Mouse (Mus musculus): ENCODE results near the gene Il4i1.

Il4i1 gene

DNA sequence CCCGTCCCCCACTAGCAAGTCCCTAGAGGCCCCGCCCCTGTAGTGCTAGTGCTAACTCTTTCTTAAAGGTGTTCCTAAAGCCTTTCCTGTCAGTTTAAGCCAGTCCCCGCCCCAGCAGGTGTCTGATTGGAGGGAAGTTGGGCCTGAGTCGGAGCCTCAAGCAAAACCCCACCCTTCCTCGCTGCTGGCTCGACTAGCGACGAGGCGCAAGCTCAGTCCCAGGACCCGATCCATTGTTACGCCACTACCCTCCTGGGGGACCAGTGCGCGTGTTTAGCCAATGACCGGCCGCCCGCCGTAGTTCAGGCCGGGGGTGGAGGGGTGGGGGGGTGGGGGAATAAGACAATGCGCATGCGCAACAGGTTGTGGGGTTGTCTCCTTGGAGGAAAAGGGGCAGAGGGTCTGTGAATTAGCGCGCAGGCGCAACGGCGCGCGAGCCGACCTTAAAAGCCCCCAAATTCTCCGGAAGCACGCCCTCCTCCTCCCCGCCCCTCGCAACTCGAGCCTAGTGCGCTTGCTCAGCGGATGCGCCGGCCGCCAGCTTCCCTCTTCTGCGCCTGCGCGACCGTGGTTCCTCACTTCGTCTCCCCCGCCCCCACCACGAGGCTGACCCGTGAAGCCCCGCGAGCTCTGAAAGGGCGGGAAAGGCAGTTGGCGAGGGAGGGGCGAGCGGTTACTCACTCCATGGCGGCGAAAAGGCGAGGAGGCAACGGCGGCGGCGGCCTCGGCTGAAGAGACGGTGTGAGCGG lies at the start of gene Il4i1, which contains the start of gene Nup62:
Gene Il4i1, plus strand, starts transcription at position 667 of the 749 bp plus-strand sequence.
Gene Nup62, plus strand, starts transcription at position 368 of the 749 bp plus-strand sequence.
- DNase-seq (ENCODE audit: low read depth, low spot score) = peak; percentile 100

DNA sequence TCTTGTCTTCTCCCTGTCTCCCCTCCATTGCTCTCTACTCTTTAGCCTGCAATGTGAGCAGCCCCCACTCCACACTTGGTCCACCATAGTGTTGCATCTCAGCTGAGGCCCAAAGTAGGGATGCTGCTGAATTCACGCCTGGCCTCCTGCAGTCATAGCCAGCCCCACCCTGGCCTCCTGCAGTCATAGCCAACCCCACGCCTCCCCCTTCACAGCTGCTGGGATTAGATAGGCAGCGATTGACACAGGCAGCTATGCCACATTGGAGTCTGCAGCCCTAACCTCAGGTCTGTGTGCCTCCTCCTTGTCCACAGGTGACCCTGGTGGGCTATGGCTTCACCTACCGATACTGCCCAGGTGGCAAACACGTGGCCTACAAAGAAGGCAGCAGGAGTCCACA lies 48.1 kb upstream of the Il4i1 start:
- DNase-seq (ENCODE audit: low read depth, low spot score) = peak; percentile 10

DNA sequence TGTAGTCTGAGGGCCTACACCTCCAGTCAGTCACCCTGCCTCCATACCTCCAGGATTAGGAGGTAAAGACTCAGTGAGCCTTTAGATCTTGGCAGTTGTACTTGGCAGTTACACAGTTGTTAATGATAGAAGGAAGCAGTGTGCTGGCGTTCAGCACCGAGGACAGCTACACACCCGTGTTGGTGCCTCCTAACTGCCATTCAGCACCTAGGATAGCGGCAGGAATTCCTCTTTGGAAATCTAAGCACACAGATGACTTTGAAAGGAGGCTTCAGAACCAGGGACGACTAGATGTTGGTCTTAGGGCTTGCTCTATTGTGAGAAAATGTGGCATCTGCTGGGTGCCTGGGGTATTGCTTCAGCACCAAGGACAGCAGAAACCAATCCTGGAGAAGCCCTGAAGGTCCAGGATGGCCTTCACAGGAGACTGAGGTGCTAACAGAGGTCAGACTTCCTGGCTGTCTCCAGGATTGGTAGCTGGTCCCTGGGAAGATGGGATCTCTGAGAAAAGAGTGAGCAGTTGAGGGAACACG lies 46.1 kb upstream of the Il4i1 start:
- DNase-seq (ENCODE audit: low read depth, low spot score) = peak; percentile 89

- no peak for DNase-seq (ENCODE audit: low read depth, low spot score)
Measured at GRCm38 (mm10) chr7:44772591-44773204, 43.5 kb upstream of the Il4i1 start.

- DNase-seq (ENCODE audit: low read depth, low spot score) = no peak
Measured at GRCm38 (mm10) chr7:44776849-44777498, 39.2 kb upstream of the Il4i1 start.

DNA sequence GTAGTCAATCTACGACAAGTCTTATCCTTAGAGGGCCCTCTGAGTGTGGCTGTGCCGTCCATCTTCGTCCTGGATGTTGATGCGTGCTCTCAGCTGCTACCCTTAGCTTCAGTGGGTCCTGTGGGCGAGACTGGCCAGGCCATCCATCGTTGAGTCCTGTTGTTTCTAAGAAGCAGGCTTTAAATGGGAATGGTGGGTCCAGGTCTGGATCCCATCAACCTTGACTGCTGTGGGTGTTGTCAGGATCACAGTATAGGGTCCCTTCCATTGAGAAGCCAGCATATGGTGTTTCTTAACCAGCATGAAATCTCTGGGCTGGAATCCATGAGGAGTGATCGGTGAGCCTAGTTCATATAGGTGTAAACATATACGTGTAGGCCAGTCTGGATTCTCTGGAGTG lies 36.1 kb upstream of the Il4i1 start:
- DNase-seq (ENCODE audit: low read depth, low spot score) = no peak

DNA sequence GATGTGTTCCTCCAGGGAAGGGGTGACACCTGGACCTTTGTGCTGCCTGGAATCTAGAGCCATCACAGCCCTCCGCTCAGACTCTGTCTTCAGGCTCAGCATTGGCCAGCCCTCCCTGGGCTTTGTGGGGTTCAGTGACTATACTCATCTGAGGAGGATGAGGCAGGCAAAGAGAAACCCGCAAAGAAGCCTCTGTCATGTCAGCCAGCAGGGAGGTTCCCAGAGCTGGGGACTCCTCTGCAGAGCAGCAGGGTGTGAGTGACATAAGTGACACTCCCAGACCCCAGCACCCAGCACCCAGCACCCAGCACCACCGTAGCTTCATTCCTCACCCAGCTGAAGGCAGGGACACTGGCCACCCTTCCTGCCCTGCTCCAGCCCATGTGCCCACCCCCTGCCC lies 26.7 kb upstream of the Il4i1 start:
- no peak for DNase-seq (ENCODE audit: low read depth, low spot score)

DNA sequence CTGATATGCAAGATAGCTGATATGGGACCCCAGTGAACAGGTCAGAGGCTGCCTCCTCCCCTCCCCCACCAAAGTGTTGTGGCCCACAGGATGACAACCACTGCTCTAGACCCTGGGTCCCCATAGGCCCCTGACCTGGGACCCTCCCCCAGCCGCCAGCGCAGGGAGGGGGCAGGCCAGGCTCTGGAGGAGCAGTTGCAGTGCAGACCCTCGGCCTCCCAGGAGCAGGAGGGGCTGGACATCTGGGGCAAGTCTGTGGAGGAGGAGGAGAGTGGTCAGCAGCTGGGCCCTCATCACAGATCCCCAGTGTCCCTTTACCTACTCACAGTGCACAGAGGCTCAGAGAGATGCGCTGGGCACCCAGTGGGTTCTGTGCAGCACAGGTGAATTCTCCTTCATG lies 26.1 kb upstream of the Il4i1 start:
- DNase-seq (ENCODE audit: low read depth, low spot score) = no peak

- DNase-seq (ENCODE audit: low read depth, low spot score) = no peak
Measured at GRCm38 (mm10) chr7:44792781-44793180, 23.4 kb upstream of the Il4i1 start.

DNA sequence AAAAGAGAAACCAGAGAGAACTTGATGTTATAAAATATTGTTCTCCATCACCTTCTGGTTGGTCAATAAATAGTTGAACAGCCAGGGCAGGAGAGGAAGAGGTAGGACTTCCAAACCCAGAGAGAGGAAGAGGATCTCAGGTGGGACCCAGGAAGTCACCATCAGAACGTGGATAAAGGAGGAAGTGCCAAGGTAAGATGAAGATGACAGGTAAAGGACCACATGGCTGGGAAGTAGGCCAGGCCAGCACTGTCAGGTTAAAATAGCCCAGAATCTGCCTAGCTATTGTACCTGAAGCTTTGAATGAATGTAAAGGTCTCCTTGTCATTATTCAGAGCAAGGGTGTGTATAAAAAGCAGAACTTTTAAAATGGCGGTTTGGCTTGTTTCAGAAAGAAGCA lies 7.3 kb upstream of the Il4i1 start:
- DNase-seq (ENCODE audit: low read depth, low spot score) = no peak

DNA sequence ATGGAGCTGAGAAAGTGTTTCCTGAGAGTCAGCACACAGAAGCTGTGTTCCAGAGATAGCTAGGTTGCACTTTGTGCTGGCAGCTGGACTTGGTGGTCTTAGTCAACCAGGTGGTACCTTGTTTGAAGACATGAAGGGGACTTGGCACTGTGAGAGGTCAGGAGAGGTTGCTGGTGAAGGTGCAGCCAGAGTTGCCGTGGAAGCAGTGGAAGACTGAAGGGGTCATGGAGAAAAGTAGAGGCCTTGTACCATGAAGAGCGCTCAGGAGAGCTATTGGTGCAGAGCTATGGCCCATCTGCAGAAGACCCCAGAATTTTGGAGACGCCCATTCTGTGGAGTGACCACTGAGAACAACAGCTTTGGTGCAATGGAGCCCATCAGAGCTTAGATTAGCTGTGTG lies 6.7 kb upstream of the Il4i1 start:
- DNase-seq (ENCODE audit: low read depth, low spot score) = no peak

GRCm38 (mm10) chr7:44810365-44810764 lies 5.8 kb upstream of the Il4i1 start:
- no peak for DNase-seq (ENCODE audit: low read depth, low spot score)

GRCm38 (mm10) chr7:44810819-44811557 lies 5.2 kb upstream of the Il4i1 start:
- no peak for DNase-seq (ENCODE audit: low read depth, low spot score)

DNA sequence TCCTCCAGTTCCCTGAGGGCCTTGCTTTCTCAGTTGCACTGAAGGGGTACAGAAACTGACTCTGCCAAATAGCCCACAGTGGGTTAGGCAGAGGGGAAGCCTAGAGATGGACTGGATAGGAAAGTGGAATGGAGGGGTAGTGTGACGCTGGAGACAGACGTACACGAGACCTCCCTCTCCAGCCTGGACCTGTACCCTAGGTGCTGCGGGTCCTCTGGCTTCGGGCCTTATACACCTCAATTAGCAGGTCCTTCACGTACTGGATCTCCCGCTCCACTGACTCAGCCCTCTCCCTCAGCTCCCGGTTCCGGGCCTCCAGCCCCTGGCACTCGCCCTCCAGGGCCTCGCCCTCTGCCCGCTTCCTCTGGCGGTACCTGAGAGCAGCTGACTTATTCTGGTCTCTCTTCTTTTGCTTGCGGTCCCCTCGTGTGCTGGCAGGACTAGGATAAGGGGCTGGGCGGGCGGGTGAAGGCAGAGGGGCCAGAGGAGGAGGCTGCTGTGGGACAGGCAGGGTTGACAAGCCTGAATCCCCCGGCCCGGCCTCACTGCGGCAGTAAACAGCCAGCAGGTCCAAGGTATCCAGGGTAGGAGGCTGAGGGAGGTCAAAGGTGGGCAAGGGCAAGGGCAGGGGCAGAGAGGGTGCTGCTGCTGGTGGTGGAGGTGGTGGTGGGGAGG lies 3.4 kb upstream of the Il4i1 start:
- DNase-seq (ENCODE audit: low read depth, low spot score) = no peak

- no peak for DNase-seq (ENCODE audit: low read depth, low spot score)
Measured at GRCm38 (mm10) chr7:44813985-44814384, 2.2 kb upstream of the Il4i1 start.

GRCm38 (mm10) chr7:44814423-44814822 lies 1.8 kb upstream of the Il4i1 start:
- DNase-seq (ENCODE audit: low read depth, low spot score) = no peak

GRCm38 (mm10) chr7:44814952-44815553 lies 1.1 kb upstream of the Il4i1 start:
- DNase-seq (ENCODE audit: low read depth, low spot score) = no peak

GRCm38 (mm10) chr7:44816470-44817021 lies 359 bp downstream of the Il4i1 start, which contains the start of gene Atf5:
Gene Atf5, minus strand, starts transcription at chr7:44816658.
- DNase-seq (ENCODE audit: low read depth, low spot score) = peak; percentile 57

DNA sequence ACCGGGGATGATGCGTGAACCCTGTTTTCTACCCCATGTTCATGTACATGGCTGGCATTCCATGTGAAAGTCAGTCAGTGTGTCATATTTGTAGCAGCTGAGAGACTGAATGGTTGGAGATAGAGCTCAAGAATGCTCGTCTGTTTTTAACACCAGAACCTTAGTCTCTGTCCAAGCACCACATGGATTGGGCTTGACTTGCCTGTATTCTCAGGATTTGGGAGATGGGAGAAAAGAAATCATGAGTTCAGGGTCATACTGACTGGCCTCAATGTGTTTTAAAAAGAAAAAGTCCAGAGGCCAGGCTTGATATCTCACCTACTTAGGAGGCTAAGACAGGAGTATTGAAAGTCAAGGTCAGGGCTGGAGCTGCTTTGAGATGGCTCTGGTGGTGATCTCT lies 1.3 kb downstream of the Il4i1 start:
- DNase-seq (ENCODE audit: low read depth, low spot score) = no peak

DNA sequence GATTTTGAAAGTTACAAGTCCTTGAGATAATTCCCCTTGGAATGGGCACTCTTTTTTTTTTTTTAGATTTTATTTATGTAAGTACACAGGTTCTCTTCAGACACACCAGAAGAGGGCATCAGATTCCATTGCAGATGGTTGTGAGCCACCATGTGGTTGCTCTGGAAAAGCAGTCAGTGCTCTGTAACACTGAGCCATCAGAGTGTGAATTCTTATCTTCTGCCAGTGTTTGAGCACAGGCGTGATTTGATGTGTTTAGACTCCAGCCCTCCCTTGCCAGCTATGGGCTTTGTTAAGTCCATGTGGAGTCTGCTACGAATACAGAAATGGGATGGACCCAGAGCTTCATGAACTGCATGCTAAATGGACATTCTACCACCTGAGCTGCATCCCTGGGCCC lies 2.0 kb downstream of the Il4i1 start:
- DNase-seq (ENCODE audit: low read depth, low spot score) = no peak

Measured in R1 (cell line).